Comparison of ENCODE assay signal across 8 mouse cellular contexts in genomic region chr7:98489623-98490084, GRCm38 (mm10). TPM values are rescaled to one million over a fixed set of nuclear protein-coding genes. Genes with fewer than 3 reads are reported as not detected.
A peak's percentile ranks its signal among the peaks of the same experiment; 100 is the strongest.
DNase-seq lines count a peak whose midpoint lies in the region; ATAC-seq and TF ChIP-seq lines count a peak whose summit lies in the region.

No protein-coding gene starts in this region.

- peak overlapping the region; percentile 52 for H3K4me3 ChIP-seq in embryonic facial prominence, embryonic 14.5 days (ENCODE audit: low read depth, low read length)
- H3K4me3 ChIP-seq in heart, embryonic 14.5 days (ENCODE audit: control insufficient read depth in 1 of 2, insufficient read depth in 1 of 2, low read depth in 1 of 2, low read length in 2 of 2) = peak overlapping the region; percentile 42 to 61
- H3K4me3 ChIP-seq in kidney, embryonic 16.5 days (ENCODE audit: low read length) = peak overlapping the region; percentile 53
- H3K4me3 ChIP-seq in liver, embryonic 14.5 days (ENCODE audit: insufficient read depth in 1 of 2, low read depth in 2 of 2, low read length in 2 of 2) = peak overlapping the region; percentile 47
- H3K4me3 ChIP-seq in stomach, embryonic 14.5 days (ENCODE audit: low read depth, low read length) = peak overlapping the region; percentile 39

- no peaks in the 10 kb centered on the region for H3K36me3 ChIP-seq in embryonic facial prominence, embryonic 14.5 days (ENCODE audit: control insufficient read depth, insufficient read depth, low read length)
- no peaks in the 10 kb centered on the region for H3K36me3 ChIP-seq in heart, embryonic 14.5 days (ENCODE audit: control insufficient read depth, insufficient read depth, low read length)
- H3K36me3 ChIP-seq in kidney, embryonic 16.5 days (ENCODE audit: insufficient read depth, low read length) = no peaks in the 10 kb centered on the region
- H3K36me3 ChIP-seq in liver, embryonic 14.5 days (replicated peaks; ENCODE audit: control insufficient read depth, insufficient read depth, low read depth) = no peaks in the 10 kb centered on the region
- no peaks in the 10 kb centered on the region; the same call in 1 of the 2 replicates for H3K36me3 ChIP-seq in stomach, embryonic 14.5 days (ENCODE audit: control insufficient read depth, insufficient read depth, low read length)

- TF ChIP-seq CTCF in liver, embryonic 14.5 days (IDR thresholded peaks at IDR 0.05; ENCODE audit: low read depth) = no peak

- H3K27me3 ChIP-seq in embryonic facial prominence, embryonic 14.5 days (replicated peaks; ENCODE audit: control insufficient read depth, insufficient read depth, low read length) = no peaks in the 10 kb centered on the region; the same call in 1 of the 2 replicates
- peaks cover 3% of the 10 kb centered on the region; the same call in 1 of the 2 replicates for H3K27me3 ChIP-seq in heart, embryonic 14.5 days (ENCODE audit: control insufficient read depth, insufficient read depth, low read length)
- H3K27me3 ChIP-seq in kidney, embryonic 16.5 days (ENCODE audit: insufficient read depth, low read length) = no peaks in the 10 kb centered on the region
- H3K27me3 ChIP-seq in liver, embryonic 14.5 days (ENCODE audit: control insufficient read depth, insufficient read depth, low read length) = peaks cover 18% of the 10 kb centered on the region
- no peaks in the 10 kb centered on the region for H3K27me3 ChIP-seq in stomach, embryonic 14.5 days (ENCODE audit: control insufficient read depth, insufficient read depth, low read length)

- H3K9me3 ChIP-seq in embryonic facial prominence, embryonic 14.5 days (ENCODE audit: control insufficient read depth, low read length) = no peaks in the 10 kb centered on the region
- H3K9me3 ChIP-seq in heart, embryonic 14.5 days (ENCODE audit: control insufficient read depth, low read length) = no peaks in the 10 kb centered on the region
- no peaks in the 10 kb centered on the region for H3K9me3 ChIP-seq in kidney, embryonic 16.5 days (ENCODE audit: low read length)
- no peaks in the 10 kb centered on the region for H3K9me3 ChIP-seq in liver, embryonic 14.5 days (ENCODE audit: control insufficient read depth, low read length)
- H3K9me3 ChIP-seq in stomach, embryonic 14.5 days (ENCODE audit: control insufficient read depth, low read depth, low read length) = no peaks in the 10 kb centered on the region

- no peak overlapping the region for H3K27ac ChIP-seq in embryonic facial prominence, embryonic 14.5 days (replicated peaks; ENCODE audit: low read depth, low read length)
- no peak overlapping the region for H3K27ac ChIP-seq in heart, embryonic 14.5 days (replicated peaks in 1 of 2; ENCODE audit: control insufficient read depth in 1 of 2, insufficient read depth in 1 of 2, low read depth in 2 of 2, low read length in 2 of 2)
- H3K27ac ChIP-seq in kidney, embryonic 16.5 days (ENCODE audit: low read length) = no peak overlapping the region
- H3K27ac ChIP-seq in liver, embryonic 14.5 days = no peak overlapping the region
- 0 out of 2 replicates have a peak overlapping the region, but pooled peaks have one; percentile 21 for H3K27ac ChIP-seq in stomach, embryonic 14.5 days (ENCODE audit: low read length)

- no peak for TF ChIP-seq EP300 in liver, embryonic 14.5 days (IDR thresholded peaks at IDR 0.05; ENCODE audit: low read depth)

- H3K9ac ChIP-seq in embryonic facial prominence, embryonic 14.5 days (ENCODE audit: low read depth, low read length) = peak overlapping the region; percentile 63
- peak overlapping the region; percentile 48 for H3K9ac ChIP-seq in heart, embryonic 14.5 days (ENCODE audit: low read length)
- H3K9ac ChIP-seq in kidney, embryonic 16.5 days (replicated peaks; ENCODE audit: low read length) = peak overlapping the region; percentile 71
- no peak overlapping the region for H3K9ac ChIP-seq in liver, embryonic 14.5 days (replicated peaks)
- H3K9ac ChIP-seq in stomach, embryonic 14.5 days (replicated peaks; ENCODE audit: low read depth, low read length) = peak overlapping the region; percentile 45; the same call in 1 of the 2 replicates

- WGBS in embryonic facial prominence, embryonic 14.5 days = under 1% methylated on average over 44 of the region's 50 CpGs
- 0% methylated on average over 49 of the region's 50 CpGs for WGBS in heart, embryonic 14.5 days
- under 1% methylated on average over 50 of the region's 50 CpGs for WGBS in kidney, embryonic 16.5 days
- WGBS in liver, embryonic 14.5 days (ENCODE audit: insufficient replicate concordance) = under 1% methylated on average over 50 of the region's 50 CpGs
- WGBS in stomach, embryonic 14.5 days = under 1% methylated on average over 48 of the region's 50 CpGs

- H3K4me2 ChIP-seq in embryonic facial prominence, embryonic 14.5 days (ENCODE audit: low read depth, low read length) = peak overlapping the region; percentile 90
- peak overlapping the region; percentile 93 for H3K4me2 ChIP-seq in heart, embryonic 14.5 days (ENCODE audit: low read length)
- H3K4me2 ChIP-seq in kidney, embryonic 16.5 days (replicated peaks; ENCODE audit: low read depth, low read length) = peak overlapping the region; percentile 79
- peak overlapping the region; percentile 57 for H3K4me2 ChIP-seq in liver, embryonic 14.5 days (ENCODE audit: low read depth)
- H3K4me2 ChIP-seq in stomach, embryonic 14.5 days (replicated peaks; ENCODE audit: low read depth, low read length) = peak overlapping the region; percentile 81

- ATAC-seq in embryonic facial prominence, embryonic 14.5 days (ENCODE audit: low read depth) = peak; percentile 86
- ATAC-seq in heart, embryonic 14.5 days (ENCODE audit: insufficient number of reproducible peaks, insufficient read depth, low FRiP score, low read depth) = peak; percentile 63
- ATAC-seq in kidney, embryonic 16.5 days (ENCODE audit: low FRiP score, low TSS enrichment) = peak; percentile 88
- ATAC-seq in liver, embryonic 14.5 days (ENCODE audit: insufficient read depth) = peak; percentile 48; the same call in 1 of the 2 replicates
- ATAC-seq in stomach, embryonic 14.5 days (ENCODE audit: insufficient number of reproducible peaks, insufficient read depth, low FRiP score, low read depth) = peak; percentile 75

- H3K4me1 ChIP-seq in embryonic facial prominence, embryonic 14.5 days (ENCODE audit: control insufficient read depth, insufficient read depth, low read length) = peaks cover 22% of the 10 kb centered on the region
- H3K4me1 ChIP-seq in heart, embryonic 14.5 days (ENCODE audit: control insufficient read depth in 2 of 2, insufficient read depth in 2 of 2, low read length in 2 of 2) = peaks cover 28 to 43% of the 10 kb centered on the region in 2 experiments
- H3K4me1 ChIP-seq in kidney, embryonic 16.5 days (ENCODE audit: insufficient read depth, low read length) = peaks cover 38% of the 10 kb centered on the region
- peaks cover 0 to 3% of the 10 kb centered on the region in 2 experiments; a peak in 2 of 4 replicates for H3K4me1 ChIP-seq in liver, embryonic 14.5 days (replicated peaks; ENCODE audit: control insufficient read depth in 2 of 2, insufficient read depth in 2 of 2, low read length in 1 of 2)
- peaks cover 27% of the 10 kb centered on the region for H3K4me1 ChIP-seq in stomach, embryonic 14.5 days (ENCODE audit: control insufficient read depth, insufficient read depth, low read length)

- DNase-seq in urinary bladder, adult 18-20 months (ENCODE audit: low spot score in 2 of 2) = peak; percentile 60 to 62
- no peak for DNase-seq in urinary bladder, postnatal 10 days (ENCODE audit: low spot score)
- peak; percentile 87 for DNase-seq in embryonic facial prominence, embryonic 14.5 days (ENCODE audit: low spot score)
- peak in 2 of 3 experiments; percentile 22 to 27 for DNase-seq in liver, embryonic 14.5 days (ENCODE audit: low read depth in 3 of 3, low spot score in 3 of 3)
- DNase-seq in neural tube, embryonic 10.5 days (ENCODE audit: extremely low spot score, low spot score) = peak; percentile 84

RNA-seq across cellular contexts. Expression of gene Lrrc32, which starts 0.6 kb away (rescaled TPM):
- 9.7 and 10.6 TPM in 2 replicates for polyA plus RNA-seq in embryonic facial prominence, embryonic 14.5 days (2014; fragmentation: Nextera tagmentation; extraction: Ambion mirVana)
- polyA plus RNA-seq in heart, embryonic 14.5 days (2014; fragmentation: Nextera tagmentation; extraction: Ambion mirVana) = 6.9 and 8.4 TPM in 2 replicates
- 15.3 and 17.9 TPM in 2 replicates for polyA plus RNA-seq in kidney, embryonic 16.5 days (2015; fragmentation: Nextera tagmentation; extraction: Ambion mirVana)
- polyA plus RNA-seq in liver, embryonic 14.5 days (2012; rRNA removed) = 3.6 and 4.4 TPM in 2 replicates
- 4.7 and 5.5 TPM in 2 replicates for polyA plus RNA-seq in liver, embryonic 14.5 days (2014; fragmentation: Nextera tagmentation; extraction: Ambion mirVana)
- polyA plus RNA-seq in stomach, embryonic 14.5 days (2014; fragmentation: Nextera tagmentation; extraction: Ambion mirVana) = 11.3 and 12.4 TPM in 2 replicates

RNA-seq across cellular contexts. Expression of gene Gucy2d, which starts 49.4 kb away (rescaled TPM):
- 0.31 TPM in 1 of 2 replicates, not detected in the other for polyA plus RNA-seq in embryonic facial prominence, embryonic 14.5 days (2014; fragmentation: Nextera tagmentation; extraction: Ambion mirVana)
- polyA plus RNA-seq in heart, embryonic 14.5 days (2014; fragmentation: Nextera tagmentation; extraction: Ambion mirVana) = 0.13 TPM in 1 of 2 replicates, not detected in the other
- polyA plus RNA-seq in kidney, embryonic 16.5 days (2015; fragmentation: Nextera tagmentation; extraction: Ambion mirVana) = 0.09 TPM in 1 of 2 replicates, not detected in the other
- not detected in 2 replicates for polyA plus RNA-seq in liver, embryonic 14.5 days (2012; rRNA removed)
- polyA plus RNA-seq in liver, embryonic 14.5 days (2014; fragmentation: Nextera tagmentation; extraction: Ambion mirVana) = not detected in 2 replicates
- not detected in 2 replicates for polyA plus RNA-seq in stomach, embryonic 14.5 days (2014; fragmentation: Nextera tagmentation; extraction: Ambion mirVana)
